ENCODE assay signal across 7 mouse cellular contexts in the genomic region with DNA sequence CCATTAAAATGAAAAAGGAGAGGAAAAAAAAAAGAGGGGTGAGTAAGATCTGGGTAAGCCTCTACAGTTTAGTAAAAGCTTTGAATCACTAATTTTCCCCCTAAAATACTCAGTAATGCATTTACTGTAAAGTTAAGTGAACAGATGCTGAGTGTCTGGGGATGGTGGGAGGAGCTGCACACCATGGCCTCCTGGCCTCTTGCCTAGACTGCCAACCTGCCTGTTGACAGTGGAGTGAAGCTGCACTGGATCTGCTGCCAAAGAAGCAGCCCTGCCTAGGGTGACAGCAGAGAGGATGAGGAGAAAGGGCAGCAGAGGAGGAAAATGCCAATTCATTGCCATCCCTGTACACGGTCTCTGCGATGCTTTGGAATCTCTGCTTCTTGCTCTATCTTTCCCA.
DNase-seq lines count a peak whose midpoint lies in the region; ATAC-seq lines count a peak whose summit lies in the region.

No protein-coding gene starts in this region.

- H3K27me3 ChIP-seq in kidney, embryonic 16.5 days (ENCODE audit: insufficient read depth, low read length): no peaks in the 10 kb centered on the region
- H3K27me3 ChIP-seq in heart, embryonic 14.5 days (ENCODE audit: control insufficient read depth, insufficient read depth, low read length): no peaks in the 10 kb centered on the region

- peaks cover 38% of the 10 kb centered on the region; the same call in 1 of the 2 replicates for H3K4me1 ChIP-seq in kidney, embryonic 16.5 days (ENCODE audit: insufficient read depth, low read length)
- peaks cover 20 to 47% of the 10 kb centered on the region in 2 experiments for H3K4me1 ChIP-seq in heart, embryonic 14.5 days (ENCODE audit: control insufficient read depth in 2 of 2, insufficient read depth in 2 of 2, low read length in 2 of 2)

- no peak overlapping the region for H3K27ac ChIP-seq in kidney, embryonic 16.5 days (ENCODE audit: low read length)
- no peak overlapping the region for H3K27ac ChIP-seq in heart, embryonic 14.5 days (replicated peaks in 1 of 2; ENCODE audit: control insufficient read depth in 1 of 2, insufficient read depth in 1 of 2, low read depth in 2 of 2, low read length in 2 of 2)

- H3K9me3 ChIP-seq in kidney, embryonic 16.5 days (ENCODE audit: low read length): no peaks in the 10 kb centered on the region; the same call in 1 of the 2 replicates
- 0 out of 2 replicates have a peak, but pooled peaks cover 4% of the 10 kb centered on the region for H3K9me3 ChIP-seq in heart, embryonic 14.5 days (ENCODE audit: control insufficient read depth, low read length)

- ATAC-seq in kidney, embryonic 16.5 days (ENCODE audit: low FRiP score, low TSS enrichment): 0 out of 2 replicates have a peak, but pooled peaks have one; percentile 33
- ATAC-seq in heart, embryonic 14.5 days (ENCODE audit: insufficient number of reproducible peaks, insufficient read depth, low FRiP score, low read depth): peak; percentile 48; the same call in 1 of the 2 replicates

- peaks cover 9% of the 10 kb centered on the region for H3K36me3 ChIP-seq in kidney, embryonic 16.5 days (ENCODE audit: insufficient read depth, low read length)
- peaks cover 18% of the 10 kb centered on the region; the same call in 1 of the 2 replicates for H3K36me3 ChIP-seq in heart, embryonic 14.5 days (ENCODE audit: control insufficient read depth, insufficient read depth, low read length)

- no peak overlapping the region for H3K9ac ChIP-seq in kidney, embryonic 16.5 days (replicated peaks; ENCODE audit: low read length)
- H3K9ac ChIP-seq in heart, embryonic 14.5 days (ENCODE audit: low read length): no peak overlapping the region

- DNase-seq in kidney, adult 11 months: no peak
- DNase-seq in left cerebral cortex, adult 18-20 months (ENCODE audit: low spot score in 2 of 2): peak; percentile 41 to 65
- DNase-seq in right cerebral cortex, adult 2 months (ENCODE audit: low spot score in 2 of 2): peak; percentile 24 to 39
- no peak for DNase-seq in ovary, postnatal 10 days (ENCODE audit: low spot score)
- no peak for DNase-seq in natural killer cell, adult 2 months (ENCODE audit: low spot score in 2 of 2)

- H3K4me3 ChIP-seq in kidney, embryonic 16.5 days (ENCODE audit: low read length): no peak overlapping the region
- H3K4me3 ChIP-seq in heart, embryonic 14.5 days (ENCODE audit: control insufficient read depth in 1 of 2, insufficient read depth in 1 of 2, low read depth in 1 of 2, low read length in 2 of 2): no peak overlapping the region

- WGBS in kidney, embryonic 16.5 days: 84% methylated on average over 2 of the region's 2 CpGs
- WGBS in heart, embryonic 14.5 days: 71% methylated on average over 2 of the region's 2 CpGs

- H3K4me2 ChIP-seq in kidney, embryonic 16.5 days (replicated peaks; ENCODE audit: low read depth, low read length): no peak overlapping the region
- H3K4me2 ChIP-seq in heart, embryonic 14.5 days (ENCODE audit: low read length): no peak overlapping the region

Comparison
In these comparisons a context has a peak if more than half of its experiments do, and no peak if none do; other contexts are left out.
1. DNase-seq: peak in left cerebral cortex, adult 18-20 months (2 of 2) and right cerebral cortex, adult 2 months (2 of 2); none in kidney, adult 11 months (single experiment), ovary, postnatal 10 days (single experiment) and natural killer cell, adult 2 months (0 of 2).